Mouse (Mus musculus) 416B (cell line): ENCODE measurements around the gene Stkld1.

Source experiments
- DNase-seq: peaks from one replicate; pipeline ENCODE4 v3.0.0; 2011; ENCODE audit warnings: low read depth

Gene Stkld1

GRCm38 (mm10) chr2:26915927-26916728, 17.7 kb upstream of the Stkld1 start, which contains the start of the genes Surf2 and Surf1:
TSS of gene Surf2 (plus strand) at chr2:26916367.
TSS of gene Surf1 (minus strand) at chr2:26916530.
- DNase-seq, result peak; percentile 83

- DNase-seq, result no peak
These were observed 17.1 kb upstream of the Stkld1 start for GRCm38 (mm10) chr2:26916738-26917137.

- no peak for DNase-seq
These were observed 14.2 kb upstream of the Stkld1 start for GRCm38 (mm10) chr2:26919684-26920083.

- DNase-seq, result no peak
These were observed 13.5 kb upstream of the Stkld1 start for GRCm38 (mm10) chr2:26920190-26920855.

GRCm38 (mm10) chr2:26921784-26922183, 12.1 kb upstream of the Stkld1 start:
- no peak for DNase-seq

- no peak for DNase-seq
These were observed 5.9 kb upstream of the Stkld1 start for GRCm38 (mm10) chr2:26927745-26928476.

- DNase-seq, result peak; percentile 90
These were observed 3.5 kb upstream of the Stkld1 start for GRCm38 (mm10) chr2:26930390-26930789.

- no peak for DNase-seq
These were observed 1.2 kb upstream of the Stkld1 start for GRCm38 (mm10) chr2:26932473-26933303.

- DNase-seq, result peak; percentile 68
These were observed 1.4 kb downstream of the Stkld1 start for GRCm38 (mm10) chr2:26935286-26935685.

- peak; percentile 73 for DNase-seq
These were observed 2.6 kb downstream of the Stkld1 start for GRCm38 (mm10) chr2:26936425-26936824.

GRCm38 (mm10) chr2:26941539-26941938, 7.7 kb downstream of the Stkld1 start:
- peak; percentile 91 for DNase-seq

- no peak for DNase-seq
These were observed 9.4 kb downstream of the Stkld1 start for GRCm38 (mm10) chr2:26943253-26943652.

- no peak for DNase-seq
These were observed 16.6 kb downstream of the Stkld1 start for GRCm38 (mm10) chr2:26950411-26950810.

GRCm38 (mm10) chr2:26951346-26951905, 17.6 kb downstream of the Stkld1 start:
- no peak for DNase-seq

- DNase-seq, result no peak
These were observed 18.3 kb downstream of the Stkld1 start for GRCm38 (mm10) chr2:26952193-26952592.

- no peak for DNase-seq
These were observed 19.0 kb downstream of the Stkld1 start for GRCm38 (mm10) chr2:26952866-26953265.

- no peak for DNase-seq
These were observed 21.0 kb downstream of the Stkld1 start for GRCm38 (mm10) chr2:26954735-26955395.

GRCm38 (mm10) chr2:26956811-26957487, 23.1 kb downstream of the Stkld1 start:
- DNase-seq, result no peak

GRCm38 (mm10) chr2:26957488-26957859, 23.6 kb downstream of the Stkld1 start:
- DNase-seq, result no peak

GRCm38 (mm10) chr2:26960756-26961155, 26.9 kb downstream of the Stkld1 start:
- DNase-seq, result peak; percentile 28
